Mouse (Mus musculus): ENCODE data around the gene Ush2a. TPM values are rescaled to one million over a fixed set of nuclear protein-coding genes. Genes with fewer than 3 reads are reported as not detected.

The Ush2a gene
- polyA plus RNA-seq, 1 experiment from 2014 or later: 0.06 TPM

DNA sequence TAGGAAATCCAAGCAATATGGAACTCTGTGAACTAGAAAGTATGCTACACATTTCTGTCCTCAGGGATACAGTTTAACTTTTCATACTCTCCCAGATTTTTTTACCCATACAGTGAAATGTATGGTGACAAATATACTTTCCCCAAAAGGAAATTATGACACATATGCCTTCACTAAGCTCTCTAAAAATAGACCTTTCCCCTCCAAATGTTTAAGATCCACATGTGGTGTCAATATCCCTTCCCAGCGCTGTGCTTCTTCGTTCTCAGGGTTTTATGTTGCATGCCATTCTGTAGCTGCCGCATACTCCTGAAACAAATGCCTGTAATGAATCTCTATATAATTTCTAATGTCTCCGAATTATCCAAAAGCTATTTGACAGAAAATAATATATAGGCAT lies 58.4 kb downstream of the Ush2a start:
- no peaks in the 10 kb centered on the region for H3K27me3 ChIP-seq (replicated peaks; ENCODE audit: insufficient read depth, low read length)
- no peaks in the 10 kb centered on the region for H3K9me3 ChIP-seq (ENCODE audit: low read length)
- H3K4me3 ChIP-seq (ENCODE audit: low read depth, low read length): no peak overlapping the region
- WGBS: 72% methylated on average over 4 of the region's 4 CpGs
- H3K4me2 ChIP-seq (replicated peaks; ENCODE audit: low read depth, low read length): no peak overlapping the region
- no peaks in the 10 kb centered on the region for H3K4me1 ChIP-seq (ENCODE audit: insufficient read depth, low read depth, low read length)
- H3K36me3 ChIP-seq (ENCODE audit: insufficient read depth, low read length): no peaks in the 10 kb centered on the region
- no peak overlapping the region for H3K9ac ChIP-seq (replicated peaks; ENCODE audit: low read depth)
- TF ChIP-seq EP300 (IDR thresholded peaks at IDR 0.05) (no peak), CTCF (IDR thresholded peaks at IDR 0.05) (no peak)
- DNase-seq (ENCODE audit: low spot score) (no peak), ATAC-seq (no peak)
- H3K27ac ChIP-seq (ENCODE audit: low read length): no peak overlapping the region

DNA sequence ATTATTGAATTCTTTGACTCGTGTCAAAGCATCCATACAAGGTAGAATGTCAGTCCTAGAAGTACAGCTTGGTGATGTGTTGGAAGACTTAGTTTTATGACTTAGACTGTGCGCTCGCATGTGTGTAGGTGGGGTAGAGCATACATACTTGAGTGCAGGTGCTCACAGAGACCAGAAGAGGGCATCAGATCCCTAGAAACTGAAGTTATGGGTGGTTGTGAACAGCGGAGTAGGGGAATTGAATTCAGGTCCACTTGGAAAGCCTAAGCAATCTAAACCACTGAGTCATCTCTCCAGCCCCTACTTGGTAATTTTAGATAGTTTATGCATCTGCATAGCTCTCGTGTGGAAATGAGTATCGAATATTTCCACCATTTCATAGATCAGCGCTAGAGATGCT lies 59.7 kb downstream of the Ush2a start:
- Histone ChIP-seq H3K4me3 (ENCODE audit: low read depth, low read length) (no peak overlapping the region), H3K27me3 (replicated peaks; ENCODE audit: insufficient read depth, low read length) (no peaks in the 10 kb centered on the region), H3K4me1 (ENCODE audit: insufficient read depth, low read depth, low read length) (no peaks in the 10 kb centered on the region), H3K36me3 (ENCODE audit: insufficient read depth, low read length) (no peaks in the 10 kb centered on the region), H3K9ac (replicated peaks; ENCODE audit: low read depth) (no peak overlapping the region), H3K27ac (ENCODE audit: low read length) (no peak overlapping the region), H3K9me3 (ENCODE audit: low read length) (no peaks in the 10 kb centered on the region), H3K4me2 (replicated peaks; ENCODE audit: low read depth, low read length) (no peak overlapping the region)
- DNase-seq (ENCODE audit: low spot score): no peak
- WGBS: 81% methylated on average over 7 of the region's 7 CpGs
- TF ChIP-seq CTCF (IDR thresholded peaks at IDR 0.05) (peak; percentile 59), EP300 (IDR thresholded peaks at IDR 0.05) (no peak)
- no peak for ATAC-seq

DNA sequence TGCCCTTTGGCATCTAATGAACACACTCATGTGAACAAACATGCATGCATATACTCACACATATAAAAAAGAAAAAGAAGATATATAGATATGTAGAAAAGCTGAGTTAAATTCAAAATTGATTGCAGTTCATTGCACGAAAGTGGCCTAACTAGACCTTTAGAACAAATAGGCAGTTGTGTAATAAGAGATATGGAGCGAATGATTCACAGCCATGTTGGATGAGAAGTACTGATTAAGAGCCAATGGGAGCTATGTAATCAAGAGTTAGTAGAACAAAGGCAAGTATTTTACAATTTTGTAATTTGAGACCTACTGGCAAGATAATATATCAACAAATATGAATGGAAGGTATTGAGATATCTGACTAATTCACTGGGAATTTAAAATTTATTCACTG lies 68.6 kb downstream of the Ush2a start:
- DNase-seq (ENCODE audit: low spot score): no peak
- no peaks in the 10 kb centered on the region for H3K4me1 ChIP-seq (ENCODE audit: insufficient read depth, low read depth, low read length)
- no peak overlapping the region for H3K9ac ChIP-seq (replicated peaks; ENCODE audit: low read depth)
- no peak overlapping the region for H3K4me2 ChIP-seq (replicated peaks; ENCODE audit: low read depth, low read length)
- no peak overlapping the region for H3K4me3 ChIP-seq (ENCODE audit: low read depth, low read length)
- H3K27me3 ChIP-seq (replicated peaks; ENCODE audit: insufficient read depth, low read length): no peaks in the 10 kb centered on the region
- TF ChIP-seq EP300 (IDR thresholded peaks at IDR 0.05) (no peak), CTCF (IDR thresholded peaks at IDR 0.05) (no peak)
- H3K36me3 ChIP-seq (ENCODE audit: insufficient read depth, low read length): no peaks in the 10 kb centered on the region
- no peak overlapping the region for H3K27ac ChIP-seq (ENCODE audit: low read length)
- no peak for ATAC-seq
- H3K9me3 ChIP-seq (ENCODE audit: low read length): no peaks in the 10 kb centered on the region
- 55% methylated on average over 2 of the region's 2 CpGs for WGBS

DNA sequence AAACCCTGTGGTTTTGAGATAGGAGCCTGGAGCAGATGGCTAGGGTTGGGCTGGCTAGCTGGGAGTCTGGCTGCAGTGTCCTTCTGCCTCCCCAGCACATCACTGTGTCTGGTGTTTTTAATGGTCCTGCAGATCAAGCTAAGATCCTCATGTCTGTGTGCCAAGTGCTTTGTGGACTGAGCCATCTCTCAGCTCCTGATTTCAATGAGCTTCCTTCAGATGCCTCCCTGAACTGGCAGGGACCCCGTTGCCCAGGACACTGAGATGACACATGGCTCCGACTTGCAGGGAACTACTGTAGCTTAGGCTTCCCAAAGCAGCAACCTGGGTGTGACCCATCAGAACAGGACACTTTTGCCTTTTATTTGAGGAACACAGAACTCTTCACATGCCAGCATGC lies 72.1 kb downstream of the Ush2a start:
- H3K9me3 ChIP-seq (ENCODE audit: low read length): no peaks in the 10 kb centered on the region
- 71% methylated on average over 2 of the region's 2 CpGs for WGBS
- TF ChIP-seq CTCF (IDR thresholded peaks at IDR 0.05) (no peak), EP300 (IDR thresholded peaks at IDR 0.05) (no peak)
- H3K4me2 ChIP-seq (replicated peaks; ENCODE audit: low read depth, low read length): no peak overlapping the region
- H3K9ac ChIP-seq (replicated peaks; ENCODE audit: low read depth): no peak overlapping the region
- no peak overlapping the region for H3K27ac ChIP-seq (ENCODE audit: low read length)
- no peak overlapping the region for H3K4me3 ChIP-seq (ENCODE audit: low read depth, low read length)
- H3K4me1 ChIP-seq (ENCODE audit: insufficient read depth, low read depth, low read length): no peaks in the 10 kb centered on the region
- H3K36me3 ChIP-seq (ENCODE audit: insufficient read depth, low read length): no peaks in the 10 kb centered on the region
- DNase-seq (ENCODE audit: low spot score) (no peak), ATAC-seq (no peak)
- no peaks in the 10 kb centered on the region for H3K27me3 ChIP-seq (replicated peaks; ENCODE audit: insufficient read depth, low read length)

DNA sequence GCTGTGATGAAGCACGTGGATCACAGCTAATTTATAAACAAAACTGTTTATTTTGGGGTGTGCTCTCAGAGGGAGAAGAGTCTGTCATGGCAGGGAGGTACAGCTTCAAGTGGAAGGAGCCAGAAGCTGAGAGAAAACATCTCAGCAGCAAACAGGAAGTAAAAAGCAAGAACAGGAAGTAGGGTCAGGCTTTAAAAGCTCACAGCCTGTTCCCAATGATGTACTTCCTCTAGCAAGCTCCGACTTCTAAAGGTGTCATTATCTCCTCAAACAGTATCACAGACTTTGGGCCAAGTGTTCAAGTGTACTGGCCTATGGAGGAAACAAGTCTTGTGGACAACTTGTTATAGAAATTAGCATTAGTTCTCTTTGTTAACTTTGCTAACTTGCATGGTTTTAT lies 85.9 kb downstream of the Ush2a start:
- no peaks in the 10 kb centered on the region for H3K27me3 ChIP-seq (replicated peaks; ENCODE audit: insufficient read depth, low read length)
- no peak for TF ChIP-seq EP300 (IDR thresholded peaks at IDR 0.05)
- TF ChIP-seq CTCF (IDR thresholded peaks at IDR 0.05): no peak
- no peaks in the 10 kb centered on the region for H3K9me3 ChIP-seq (ENCODE audit: low read length)
- DNase-seq (ENCODE audit: low spot score) (no peak), ATAC-seq (no peak)
- H3K4me1 ChIP-seq (ENCODE audit: insufficient read depth, low read depth, low read length): no peaks in the 10 kb centered on the region
- no peak overlapping the region for H3K27ac ChIP-seq (ENCODE audit: low read length)
- no peak overlapping the region for H3K4me2 ChIP-seq (replicated peaks; ENCODE audit: low read depth, low read length)
- H3K4me3 ChIP-seq (ENCODE audit: low read depth, low read length): no peak overlapping the region
- WGBS: 38% methylated on average over 2 of the region's 2 CpGs
- no peak overlapping the region for H3K9ac ChIP-seq (replicated peaks; ENCODE audit: low read depth)
- no peaks in the 10 kb centered on the region for H3K36me3 ChIP-seq (ENCODE audit: insufficient read depth, low read length)

DNA sequence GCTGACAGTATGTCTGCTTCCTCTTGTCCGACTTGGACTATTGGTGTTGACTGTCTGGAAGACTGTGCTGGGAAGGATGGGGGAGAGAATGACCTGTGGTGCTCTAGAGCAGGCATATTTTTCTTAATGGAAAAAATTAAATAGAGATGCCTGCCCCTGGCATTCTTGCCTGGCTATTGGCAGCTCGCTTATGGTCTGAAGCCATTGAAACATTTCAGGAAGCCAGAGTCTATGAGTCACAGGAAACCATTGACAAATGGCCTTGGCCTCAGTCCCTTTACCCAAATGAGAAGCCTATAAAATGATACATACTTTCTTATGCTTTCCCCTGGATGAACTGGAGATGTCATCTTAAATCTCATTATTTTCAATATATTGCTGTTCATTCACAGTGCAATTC lies 92.9 kb downstream of the Ush2a start:
- no peak overlapping the region for H3K4me2 ChIP-seq (replicated peaks; ENCODE audit: low read depth, low read length)

DNA sequence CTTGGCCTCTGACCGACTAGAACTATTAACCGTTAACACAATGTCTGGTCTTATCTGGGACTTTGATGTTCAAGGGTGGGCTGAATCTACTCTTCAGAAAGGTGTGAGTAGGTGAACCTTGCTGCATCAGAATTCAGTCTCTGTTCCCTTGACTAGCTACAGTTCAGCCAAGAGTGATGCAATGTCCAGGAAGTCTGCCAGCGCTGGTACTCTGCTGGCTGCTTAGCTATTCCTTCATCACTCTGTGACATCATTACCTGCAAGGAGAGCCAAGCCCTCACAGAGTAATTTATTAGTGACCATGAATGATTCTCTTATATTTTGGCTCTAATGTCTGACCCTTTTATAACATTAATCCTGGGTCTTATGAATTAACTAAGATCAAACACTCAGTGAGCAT lies 101.7 kb downstream of the Ush2a start:
- ATAC-seq (no peak), DNase-seq (ENCODE audit: low spot score) (no peak)
- TF ChIP-seq EP300 (IDR thresholded peaks at IDR 0.05): no peak
- Histone ChIP-seq H3K4me2 (replicated peaks; ENCODE audit: low read depth, low read length) (no peak overlapping the region), H3K27me3 (replicated peaks; ENCODE audit: insufficient read depth, low read length) (no peaks in the 10 kb centered on the region), H3K9me3 (ENCODE audit: low read length) (no peaks in the 10 kb centered on the region), H3K27ac (ENCODE audit: low read length) (no peak overlapping the region), H3K9ac (replicated peaks; ENCODE audit: low read depth) (no peak overlapping the region), H3K4me1 (ENCODE audit: insufficient read depth, low read depth, low read length) (no peaks in the 10 kb centered on the region), H3K4me3 (ENCODE audit: low read depth, low read length) (no peak overlapping the region), H3K36me3 (ENCODE audit: insufficient read depth, low read length) (no peaks in the 10 kb centered on the region)
- 41% methylated on average over 3 of the region's 3 CpGs for WGBS

More for the DNA sequence above, 92.9 kb downstream of the Ush2a start:
- ATAC-seq: no peak
- H3K9me3 ChIP-seq (ENCODE audit: low read length): no peaks in the 10 kb centered on the region
- H3K4me3 ChIP-seq (ENCODE audit: low read depth, low read length): no peak overlapping the region
- no peaks in the 10 kb centered on the region for H3K4me1 ChIP-seq (ENCODE audit: insufficient read depth, low read depth, low read length)
- WGBS: 68% methylated on average over 2 of the region's 2 CpGs
- no peak overlapping the region for H3K9ac ChIP-seq (replicated peaks; ENCODE audit: low read depth)
- DNase-seq (ENCODE audit: low spot score): no peak
- no peaks in the 10 kb centered on the region for H3K27me3 ChIP-seq (replicated peaks; ENCODE audit: insufficient read depth, low read length)
- H3K27ac ChIP-seq (ENCODE audit: low read length): no peak overlapping the region
- TF ChIP-seq CTCF (IDR thresholded peaks at IDR 0.05) (no peak), EP300 (IDR thresholded peaks at IDR 0.05) (no peak)
- H3K36me3 ChIP-seq (ENCODE audit: insufficient read depth, low read length): no peaks in the 10 kb centered on the region
